Comparison of ENCODE assay signal across 9 mouse cellular contexts in genomic region chr1:165718543-165719105, GRCm38 (mm10). TPM values are rescaled to one million over a fixed set of nuclear protein-coding genes. Genes with fewer than 3 reads are reported as not detected.
A peak's percentile ranks its signal among the peaks of the same experiment; 100 is the strongest.
DNase-seq lines count a peak whose midpoint lies in the region; ATAC-seq and TF ChIP-seq lines count a peak whose summit lies in the region.
"Had no signal": no experiment of that assay in that cellular context is flagged by ENCODE, and none has a peak within 500 bp of the region (broad histone marks: within the 10 kb centered on the region; RNA-seq: fewer than 3 reads in every experiment).

No protein-coding gene starts in this region.

- no peak for ATAC-seq in heart, embryonic 13.5 days (ENCODE audit: extremely low read depth, insufficient number of reproducible peaks, low FRiP score, low TSS enrichment)
- no peak for ATAC-seq in liver, embryonic 11.5 days (replicated peaks; ENCODE audit: low FRiP score)
- peak; percentile 30; the same call in 1 of the 2 replicates for ATAC-seq in stomach, embryonic 16.5 days (ENCODE audit: insufficient read depth, low FRiP score)

- peak overlapping the region; percentile 1 for H3K4me3 ChIP-seq in lung, adult 2 months (replicated peaks; ENCODE audit: extremely low read depth, low read depth, low read length)
- H3K4me3 ChIP-seq in heart, embryonic 13.5 days, result peak overlapping the region; percentile 32
- H3K4me3 ChIP-seq in liver, embryonic 11.5 days (ENCODE audit: low read depth, low read length), result peak overlapping the region; percentile 17; the same call in 1 of the 2 replicates
- H3K4me3 ChIP-seq in stomach, embryonic 16.5 days (replicated peaks; ENCODE audit: low read length), result peak overlapping the region; percentile 7; the same call in 1 of the 2 replicates
- H3K4me3 ChIP-seq: erythroblast, embryonic 14.5 days had no signal

- TF ChIP-seq CTCF in lung, adult 2 months (IDR thresholded peaks at IDR 0.05; ENCODE audit: insufficient read depth, low read length), result no peak

- H3K27me3 ChIP-seq in heart, embryonic 13.5 days (replicated peaks), result no peaks in the 10 kb centered on the region
- H3K27me3 ChIP-seq in liver, embryonic 11.5 days (replicated peaks; ENCODE audit: control insufficient read depth, insufficient read depth, low read length), result no peaks in the 10 kb centered on the region
- H3K27me3 ChIP-seq in stomach, embryonic 16.5 days (ENCODE audit: control insufficient read depth, insufficient read depth, low read length), result no peaks in the 10 kb centered on the region

- H3K9me3 ChIP-seq in heart, embryonic 13.5 days, result no peaks in the 10 kb centered on the region
- no peaks in the 10 kb centered on the region for H3K9me3 ChIP-seq in liver, embryonic 11.5 days (ENCODE audit: control insufficient read depth, low read length)
- no peaks in the 10 kb centered on the region for H3K9me3 ChIP-seq in stomach, embryonic 16.5 days (replicated peaks; ENCODE audit: control insufficient read depth, low read length)

- peak overlapping the region; percentile 91 for H3K27ac ChIP-seq in heart, embryonic 13.5 days (replicated peaks)
- H3K27ac ChIP-seq in liver, embryonic 11.5 days (ENCODE audit: low read depth, low read length), result peak overlapping the region; percentile 71
- peak overlapping the region; percentile 92 for H3K27ac ChIP-seq in stomach, embryonic 16.5 days (ENCODE audit: low read length)

- peak overlapping the region; percentile 64 for H3K4me2 ChIP-seq in heart, embryonic 13.5 days
- H3K4me2 ChIP-seq in liver, embryonic 11.5 days, result peak overlapping the region; percentile 59
- H3K4me2 ChIP-seq in stomach, embryonic 16.5 days (ENCODE audit: low read depth, low read length), result peak overlapping the region; percentile 40

- TF ChIP-seq POLR2A in lung, adult 2 months (IDR thresholded peaks at IDR 0.05; ENCODE audit: borderline replicate concordance, extremely low read depth, low read depth, low read length), result peak; percentile 50; the same call in 1 of the 2 replicates

- no peak for DNase-seq in lung, adult 2 months
- DNase-seq in lung, postnatal 14 days, result no peak
- DNase-seq in liver, embryonic 11.5 days (ENCODE audit: low spot score), result no peak
- no peak for DNase-seq in cerebellum, postnatal 4 days (ENCODE audit: low spot score in 2 of 2)
- DNase-seq in adrenal gland, postnatal 36 days, result no peak
- DNase-seq in gastrocnemius, postnatal 25 days, result no peak

- peak overlapping the region; percentile 26 for H3K9ac ChIP-seq in heart, embryonic 13.5 days
- H3K9ac ChIP-seq in liver, embryonic 11.5 days (ENCODE audit: low read depth, low read length), result 0 out of 2 replicates have a peak overlapping the region, but pooled peaks have one; percentile 25
- H3K9ac ChIP-seq in stomach, embryonic 16.5 days (ENCODE audit: low read length), result peak overlapping the region; percentile 20

- no peaks in the 10 kb centered on the region for H3K36me3 ChIP-seq in heart, embryonic 13.5 days
- no peaks in the 10 kb centered on the region for H3K36me3 ChIP-seq in liver, embryonic 11.5 days (ENCODE audit: control insufficient read depth, insufficient read depth, low read length)
- H3K36me3 ChIP-seq in stomach, embryonic 16.5 days (ENCODE audit: control insufficient read depth, insufficient read depth, low read length), result no peaks in the 10 kb centered on the region

- 11% methylated on average over 15 of the region's 15 CpGs for WGBS in lung, adult 2 months
- WGBS in heart, embryonic 13.5 days, result 27% methylated on average over 15 of the region's 15 CpGs
- WGBS in liver, embryonic 11.5 days, result 30% methylated on average over 15 of the region's 15 CpGs
- 36% methylated on average over 15 of the region's 15 CpGs for WGBS in stomach, embryonic 16.5 days

- H3K4me1 ChIP-seq in lung, adult 2 months (ENCODE audit: control insufficient read depth, insufficient read depth, low read length), result peaks cover 9% of the 10 kb centered on the region; the same call in 1 of the 2 replicates
- peaks cover 30% of the 10 kb centered on the region for H3K4me1 ChIP-seq in heart, embryonic 13.5 days
- H3K4me1 ChIP-seq in liver, embryonic 11.5 days (replicated peaks; ENCODE audit: control insufficient read depth, insufficient read depth, low read length), result peaks cover 19% of the 10 kb centered on the region
- peaks cover 12% of the 10 kb centered on the region for H3K4me1 ChIP-seq in stomach, embryonic 16.5 days (ENCODE audit: control insufficient read depth, insufficient read depth, low read length)

RNA-seq across cellular contexts. Expression of gene Rcsd1, which starts 9.1 kb away (rescaled TPM):
- polyA plus RNA-seq in lung, adult 2 months (2012; rRNA removed), result 33.9 and 40.9 TPM in 2 replicates
- 83.9 and 95.4 TPM in 2 replicates for polyA plus RNA-seq in heart, embryonic 13.5 days (2015; fragmentation: Nextera tagmentation; extraction: Ambion mirVana)
- polyA plus RNA-seq in liver, embryonic 11.5 days (2014; fragmentation: Nextera tagmentation; extraction: Ambion mirVana), result 13.3 and 17.8 TPM in 2 replicates
- 42.1 and 44.4 TPM in 2 replicates for polyA plus RNA-seq in stomach, embryonic 16.5 days (2015; fragmentation: Nextera tagmentation; extraction: Ambion mirVana)
- total RNA-seq in adrenal gland, postnatal 36 days (2021), result 10 to 100 TPM; 12.4 to 20.2 TPM
- 10 to 100 TPM; 80.0 to 85.8 TPM for total RNA-seq in gastrocnemius, postnatal 25 days (2021)

RNA-seq across cellular contexts. Expression of gene Creg1, which starts 44.9 kb away (rescaled TPM):
- polyA plus RNA-seq in lung, adult 2 months (2012; rRNA removed), result 91.8 and 94.8 TPM in 2 replicates
- 105 and 110 TPM in 2 replicates for polyA plus RNA-seq in heart, embryonic 13.5 days (2015; fragmentation: Nextera tagmentation; extraction: Ambion mirVana)
- 237 and 244 TPM in 2 replicates for polyA plus RNA-seq in liver, embryonic 11.5 days (2014; fragmentation: Nextera tagmentation; extraction: Ambion mirVana)
- 90.4 and 90.6 TPM in 2 replicates for polyA plus RNA-seq in stomach, embryonic 16.5 days (2015; fragmentation: Nextera tagmentation; extraction: Ambion mirVana)
- total RNA-seq in adrenal gland, postnatal 36 days (2021), result 10 to 100 TPM; 48.1 to 61.3 TPM
- 10 to 100 TPM; 49.6 to 62.8 TPM for total RNA-seq in gastrocnemius, postnatal 25 days (2021)
